Mouse (Mus musculus) embryonic fibroblast, embryonic 13.5 days (primary cell): ENCODE data around the gene Chsy1.

Experiments used
- CTCF ChIP-seq: IDR thresholded peaks from 2 replicates; pipeline ENCODE4 v1.5.1; 2011; ENCODE audit warnings: mild to moderate bottlenecking, control low read depth, low read length, moderate library complexity, borderline replicate concordance; ENCODE audit not compliant: insufficient read depth
- POLR2A ChIP-seq: IDR thresholded peaks from 2 replicates; pipeline ENCODE4 v1.6.1; 2011; ENCODE audit warnings: low read depth, mild to moderate bottlenecking, control low read depth, low read length, moderate library complexity

GRCm38 (mm10) chr7:66214477-66214876 is 105.2 kb downstream of the Chsy1 start:
- TF ChIP-seq POLR2A, result no peak
- no peak for TF ChIP-seq CTCF
